Mouse (Mus musculus) cortical plate, adult 2 months (tissue): Measurements from ENCODE around the gene Hba-a2. TPM values are rescaled to one million over a fixed set of nuclear protein-coding genes. Genes with fewer than 3 reads are reported as not detected.

Experiments used
- H3K27ac ChIP-seq: fragments of 200-500 bp; 2 replicates; pipeline ENCODE4 v1.5.1; 2012; ENCODE audit warnings: low read length, control low read depth, inconsistent platforms; ENCODE audit not compliant: insufficient read depth
- H3K4me1 ChIP-seq: fragments of 200-500 bp; 2 replicates; pipeline ENCODE4 v1.6.1; 2011; ENCODE audit warnings: low read length; ENCODE audit not compliant: control insufficient read depth, insufficient read depth
- H3K4me3 ChIP-seq: fragments of 200-500 bp; 2 replicates; pipeline ENCODE4 v1.5.1; 2011; ENCODE audit warnings: mild to moderate bottlenecking, low read length, control low read depth; ENCODE audit not compliant: insufficient read depth
- CTCF ChIP-seq: fragments of 200-500 bp; IDR thresholded peaks from 2 replicates; pipeline ENCODE4 v1.5.1; 2011; ENCODE audit warnings: mild to moderate bottlenecking, control low read depth, low read length; ENCODE audit not compliant: insufficient read depth; ENCODE audit errors: extremely low read depth
- POLR2A ChIP-seq: fragments of 200-500 bp; IDR thresholded peaks from 2 replicates; pipeline ENCODE4 v1.6.1; 2011; ENCODE audit warnings: mild to moderate bottlenecking, low read length, control low read depth; ENCODE audit not compliant: insufficient read depth; ENCODE audit errors: extremely low read depth
- polyA plus RNA-seq: library from polyadenylated mRNA; depleted of rRNA; stranded (reverse); fragments of >200 nt; gene quantifications from 2 replicates; pipeline ENCODE4 v1.2.3, GENCODE M21; 2012

Gene Hba-a2
- polyA plus RNA-seq, 1 experiment = 531 TPM

GRCm38 (mm10) chr11:32300279-32301267, 4.3 kb downstream of the Hba-a2 start:
- TF ChIP-seq CTCF = no peak
- no peak for TF ChIP-seq POLR2A
- H3K4me3 ChIP-seq = 0 out of 2 replicates have a peak overlapping the region, but pooled peaks have one; percentile 18
- H3K27ac ChIP-seq = no peak overlapping the region
- H3K4me1 ChIP-seq = peaks cover 4% of the 10 kb centered on the region

GRCm38 (mm10) chr11:32301506-32301905, 5.2 kb downstream of the Hba-a2 start:
- Histone ChIP-seq H3K4me1 (peaks cover 4% of the 10 kb centered on the region), H3K4me3 (no peak overlapping the region), H3K27ac (no peak overlapping the region)
- no peak for TF ChIP-seq POLR2A
- no peak for TF ChIP-seq CTCF

- TF ChIP-seq POLR2A (no peak), CTCF (no peak)
- Histone ChIP-seq H3K27ac (peak overlapping the region; percentile 58), H3K4me1 (peaks cover 4% of the 10 kb centered on the region), H3K4me3 (no peak overlapping the region)
Measured at GRCm38 (mm10) chr11:32302824-32303419, 6.6 kb downstream of the Hba-a2 start.

GRCm38 (mm10) chr11:32303455-32303854, 7.2 kb downstream of the Hba-a2 start:
- peaks cover 4% of the 10 kb centered on the region for H3K4me1 ChIP-seq
- no peak overlapping the region for H3K4me3 ChIP-seq
- H3K27ac ChIP-seq = peak overlapping the region; percentile 58
- TF ChIP-seq CTCF (no peak), POLR2A (no peak)

- TF ChIP-seq CTCF = no peak
- no peak for TF ChIP-seq POLR2A
- Histone ChIP-seq H3K4me1 (peaks cover 4% of the 10 kb centered on the region), H3K4me3 (no peak overlapping the region), H3K27ac (no peak overlapping the region)
Measured at GRCm38 (mm10) chr11:32307006-32307405, 10.7 kb downstream of the Hba-a2 start.

- TF ChIP-seq POLR2A = no peak
- TF ChIP-seq CTCF = no peak
- no peaks in the 10 kb centered on the region for H3K4me1 ChIP-seq
- H3K27ac ChIP-seq = no peak overlapping the region
- no peak overlapping the region for H3K4me3 ChIP-seq
Measured at GRCm38 (mm10) chr11:32309446-32309845, 13.2 kb downstream of the Hba-a2 start.

- TF ChIP-seq POLR2A = no peak
- TF ChIP-seq CTCF = no peak
- H3K4me1 ChIP-seq = no peaks in the 10 kb centered on the region
- no peak overlapping the region for H3K27ac ChIP-seq
- no peak overlapping the region for H3K4me3 ChIP-seq
Measured at GRCm38 (mm10) chr11:32309928-32310327, 13.6 kb downstream of the Hba-a2 start.

- TF ChIP-seq CTCF (no peak), POLR2A (no peak)
- Histone ChIP-seq H3K4me1 (no peaks in the 10 kb centered on the region), H3K4me3 (no peak overlapping the region), H3K27ac (no peak overlapping the region)
Measured at GRCm38 (mm10) chr11:32316009-32316408, 19.7 kb downstream of the Hba-a2 start.

- no peak for TF ChIP-seq POLR2A
- TF ChIP-seq CTCF = no peak
Measured at GRCm38 (mm10) chr11:32320507-32321195, 24.4 kb downstream of the Hba-a2 start.

More at GRCm38 (mm10) chr11:32320507-32321195, 24.4 kb downstream of the Hba-a2 start:
- H3K4me1 ChIP-seq = no peaks in the 10 kb centered on the region
- H3K4me3 ChIP-seq = no peak overlapping the region
- no peak overlapping the region for H3K27ac ChIP-seq
